Mouse (Mus musculus) kidney, adult 10 weeks (tissue): ENCODE data around the gene Apobec1. TPM values are rescaled to one million over a fixed set of nuclear protein-coding genes. Genes with fewer than 3 reads are reported as not detected.

Experiments
- polyA plus RNA-seq: library from polyadenylated mRNA; stranded (reverse); fragments of 350-450 nt; fragmentation: Illumina TruSeq; extraction: RNeasy Lipid Tissue Mini Kit (QIAGEN cat#74804); gene quantifications from one replicate; pipeline ENCODE4 v1.2.3, GENCODE M21; 2014; ENCODE audit warnings: low read depth, low replicate concordance

The Apobec1 gene
- 6.1 TPM for polyA plus RNA-seq

GRCm38 (mm10) chr6:122602242-122602991 lies at the start of gene Apobec1:
Apobec1 (minus strand) TSS chr6:122602444.

DNA sequence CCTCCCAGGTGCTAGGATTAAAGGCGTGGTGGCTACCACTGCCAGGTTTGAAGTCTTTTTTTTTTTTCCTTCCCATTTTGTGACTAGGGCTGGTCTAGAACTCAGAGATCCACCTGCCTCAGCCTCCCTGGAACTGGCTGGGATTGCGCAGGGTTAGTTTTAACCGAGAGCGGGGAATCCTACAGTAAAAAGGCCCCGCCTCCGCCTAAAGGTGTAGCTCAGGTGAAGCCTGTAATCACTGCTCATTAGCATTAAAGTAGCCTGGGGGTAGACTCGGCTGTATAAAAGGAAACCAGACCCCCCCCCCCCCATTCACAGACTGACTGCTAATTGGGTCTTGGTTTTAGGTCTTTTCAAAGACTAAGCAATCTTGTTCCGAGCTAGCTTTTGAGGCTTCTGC lies 23.9 kb upstream of the Apobec1 start, which contains the start of gene Dppa3:
Gene Dppa3, plus strand, starts transcription at position 301 of the 400 bp plus-strand sequence.

DNA sequence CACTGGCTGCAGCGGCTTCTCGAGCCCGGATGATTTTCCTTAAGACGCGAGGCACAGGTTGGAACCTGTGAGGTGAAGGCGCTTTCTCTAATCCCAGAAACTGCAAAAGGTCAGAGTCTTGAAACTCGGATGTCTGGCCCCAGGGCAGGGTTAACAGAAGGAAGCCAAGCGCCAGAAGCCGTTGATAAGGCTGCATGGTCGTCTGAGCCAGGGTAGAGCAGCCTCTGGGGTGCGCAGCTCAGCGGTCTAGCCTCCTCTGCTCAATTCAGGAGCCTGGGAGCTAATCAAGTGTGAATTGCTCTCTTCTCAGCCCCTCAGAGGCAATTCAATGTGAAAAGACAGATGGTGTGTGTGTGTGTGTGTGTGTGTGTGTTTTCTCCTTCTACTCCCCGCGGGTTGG lies 7.5 kb upstream of the Apobec1 start, which contains the start of gene Gdf3:
Gene Gdf3, minus strand, starts transcription at position 317 of the 400 bp plus-strand sequence.

GRCm38 (mm10) chr6:122553606-122554005 lies 48.6 kb downstream of the Apobec1 start, which contains the start of gene Aicda:
Aicda (plus strand) TSS chr6:122553801.

Other genes starting within 250 kb of the Apobec1 start
- gene Rimklb, start 103.7 kb downstream of the Apobec1 start, polyA plus RNA-seq, result 0.77 TPM
- gene Mfap5, start 96.6 kb downstream of the Apobec1 start, polyA plus RNA-seq, result 3.4 TPM
- gene Aicda, start 48.6 kb downstream of the Apobec1 start, polyA plus RNA-seq, result not detected
- gene Gdf3, start 7.6 kb upstream of the Apobec1 start, polyA plus RNA-seq, result not detected
- gene Dppa3, start 24.0 kb upstream of the Apobec1 start, polyA plus RNA-seq, result not detected
- not detected for gene Nanog, start 105.0 kb upstream of the Apobec1 start, polyA plus RNA-seq
- 0.57 TPM for gene Slc2a3, start 199.2 kb upstream of the Apobec1 start, polyA plus RNA-seq
- gene Foxj2, start 217.5 kb upstream of the Apobec1 start, polyA plus RNA-seq, result 10.3 TPM